Mouse (Mus musculus) brain, embryonic 18.5 days (tissue): ENCODE data around the gene Spin4.

ENCODE experiments used
- DNase-seq: peaks from one replicate; pipeline ENCODE4 v3.0.0-alpha.2; 2012; ENCODE audit warnings: low read depth, low spot score

The Spin4 gene

DNA sequence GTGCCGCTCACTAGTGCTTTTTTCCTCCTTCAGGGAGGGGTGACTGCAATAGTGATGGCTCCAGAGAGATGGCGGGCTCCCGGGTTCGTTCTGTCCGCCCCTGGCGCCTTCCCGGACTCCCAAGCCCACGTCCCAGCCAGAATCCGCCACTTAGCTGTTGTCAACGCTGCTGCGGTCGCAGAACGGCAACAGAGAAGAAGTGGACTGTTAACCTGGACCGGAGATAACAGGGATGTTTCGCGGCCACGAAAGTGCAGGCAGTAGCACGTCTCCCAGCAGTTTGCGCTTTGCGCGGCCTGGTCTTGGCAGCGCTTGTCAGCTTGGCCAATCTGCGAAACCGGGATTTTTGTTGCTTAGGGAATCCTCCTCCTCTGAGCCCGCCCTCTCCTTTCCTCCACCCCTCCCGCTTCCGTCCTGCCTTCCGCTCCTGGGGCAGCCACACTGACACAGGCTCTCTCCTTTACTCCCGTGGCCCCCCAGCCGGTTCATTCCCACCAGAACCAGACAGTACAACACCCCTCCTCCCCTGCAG, at the start of gene Spin4:
Gene Spin4, minus strand, starts transcription at position 322 of the 532 bp plus-strand sequence.
- peak; percentile 42 for DNase-seq

DNA sequence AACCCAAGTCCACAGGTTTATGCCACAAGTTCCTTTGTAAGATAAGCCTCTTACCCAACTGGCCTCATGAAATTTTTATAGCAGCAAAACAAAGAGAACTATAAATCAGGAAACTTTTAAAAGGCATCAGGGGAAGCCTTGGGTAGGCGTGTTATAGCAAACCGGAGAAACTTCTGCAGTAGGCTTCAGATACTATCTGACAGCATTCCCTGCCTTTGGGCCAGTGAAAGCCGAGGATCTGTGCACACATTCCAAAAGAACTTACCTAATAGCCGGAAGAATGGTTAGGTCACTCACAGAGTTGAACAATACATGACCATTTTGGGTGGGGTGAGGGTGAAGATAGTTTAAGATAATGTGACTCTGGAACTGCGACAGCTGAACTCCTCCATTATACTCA, 1.4 kb upstream of the Spin4 start:
- DNase-seq = no peak

GRCm38 (mm10) chrX:95025779-95026360, 612 bp downstream of the Spin4 start:
- DNase-seq = no peak

DNA sequence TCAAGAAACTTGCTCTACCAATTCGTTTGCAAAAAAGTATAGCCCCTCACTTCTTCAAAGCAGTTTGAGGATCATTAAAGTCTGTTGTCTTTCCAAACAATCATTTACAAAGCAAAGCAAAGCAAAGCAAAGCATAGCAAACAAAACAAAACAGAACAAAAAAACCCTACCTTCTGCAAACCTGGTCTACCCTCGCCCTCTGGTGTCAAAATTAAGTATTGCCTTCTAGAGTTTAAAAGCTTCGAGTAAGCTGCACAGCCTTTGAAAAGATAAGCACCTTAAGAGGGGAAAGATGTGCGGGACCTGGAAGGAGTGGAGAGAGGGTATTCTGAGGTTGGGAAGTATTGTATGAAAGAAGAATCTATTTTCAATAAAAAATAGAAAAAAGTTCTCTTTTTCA, 14.4 kb downstream of the Spin4 start:
- no peak for DNase-seq

DNA sequence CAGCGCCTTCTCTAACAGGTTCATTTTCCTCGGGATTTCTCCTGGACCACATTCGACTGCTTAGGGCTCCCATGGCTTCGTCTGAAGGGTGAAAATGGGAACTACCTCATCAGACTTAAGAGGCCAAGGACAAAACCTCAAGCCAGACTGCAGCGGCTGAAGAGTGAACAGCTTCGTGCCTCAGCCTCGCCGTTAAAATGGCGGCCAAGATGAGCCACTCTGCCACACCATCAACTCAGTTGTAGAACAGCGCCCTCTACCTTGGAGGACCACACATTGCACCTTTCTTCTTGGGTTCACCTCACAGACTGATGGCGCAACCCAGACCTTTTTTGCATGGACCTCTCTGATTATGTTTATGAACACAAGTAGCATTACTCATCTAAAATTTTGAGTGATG, 27.6 kb downstream of the Spin4 start:
- no peak for DNase-seq

GRCm38 (mm10) chrX:94994113-94994512, 32.4 kb downstream of the Spin4 start:
- DNase-seq = no peak

DNA sequence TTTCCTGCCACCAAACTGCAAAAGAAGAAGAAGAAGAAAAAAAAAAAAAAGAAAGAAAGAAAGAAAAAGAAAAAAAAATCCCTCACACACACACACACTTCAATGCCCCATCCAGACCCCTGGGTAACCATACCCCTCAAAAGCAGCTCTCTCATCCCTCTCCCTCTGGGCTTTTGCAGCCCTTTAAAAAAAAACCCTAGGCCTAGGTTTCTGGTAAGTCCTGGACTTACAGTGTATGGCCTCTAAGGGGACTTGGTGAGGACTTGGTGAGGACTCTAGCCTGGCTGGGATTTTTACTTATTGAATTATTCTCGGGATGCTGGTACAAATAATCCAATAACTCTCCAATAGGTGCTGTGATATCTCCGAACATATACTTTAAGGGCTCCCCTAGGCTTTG, 35.6 kb downstream of the Spin4 start:
- DNase-seq = no peak

- no peak for DNase-seq
Observed at GRCm38 (mm10) chrX:94990080-94990825, 36.2 kb downstream of the Spin4 start.
